Mouse (Mus musculus) Muller cell, postnatal 12 days (primary cell): Measurements from ENCODE around the gene Thap7.
"Not testable (repeated sequence)": the region's sequence is repeated elsewhere in the genome, so short reads cannot be mapped to it uniquely, and the experiment has no call there.

Source experiments
- DNase-seq: peaks from one replicate; pipeline ENCODE4 v3.0.0-alpha.2; 2015; ENCODE audit errors: inconsistent ontology term

Gene Thap7

GRCm38 (mm10) chr16:17530640-17531288 is at the start of gene Thap7:
Gene Thap7 (minus strand): TSS chr16:17531136.
- DNase-seq = peak; percentile 98

GRCm38 (mm10) chr16:17576825-17577215 is 45.9 kb upstream of the Thap7 start:
- no peak for DNase-seq

GRCm38 (mm10) chr16:17575870-17576824 is 45.2 kb upstream of the Thap7 start:
- DNase-seq = peak; percentile 44

GRCm38 (mm10) chr16:17566186-17566585 is 35.2 kb upstream of the Thap7 start:
- no peak for DNase-seq

- no peak for DNase-seq
Measured at GRCm38 (mm10) chr16:17564771-17565170, 33.8 kb upstream of the Thap7 start.

- no peak for DNase-seq
Measured at GRCm38 (mm10) chr16:17564221-17564620, 33.3 kb upstream of the Thap7 start.

- DNase-seq = no peak
Measured at GRCm38 (mm10) chr16:17563580-17563979, 32.6 kb upstream of the Thap7 start.

- DNase-seq = peak; percentile 75
Measured at GRCm38 (mm10) chr16:17561751-17562208, 30.8 kb upstream of the Thap7 start, which contains the start of gene P2rx6. Gene P2rx6 (plus strand): TSS chr16:17561885.

GRCm38 (mm10) chr16:17561128-17561750 is 30.3 kb upstream of the Thap7 start, which contains the start of gene Lrrc74b:
Gene Lrrc74b (minus strand): TSS chr16:17561247.
- peak; percentile 91 for DNase-seq

GRCm38 (mm10) chr16:17559396-17560027 is 28.6 kb upstream of the Thap7 start:
- no peak for DNase-seq

- no peak for DNase-seq
Measured at GRCm38 (mm10) chr16:17558811-17559210, 27.9 kb upstream of the Thap7 start.

- DNase-seq = peak; percentile 69
Measured at GRCm38 (mm10) chr16:17557947-17558480, 27.1 kb upstream of the Thap7 start.

GRCm38 (mm10) chr16:17556907-17557306 is 26.0 kb upstream of the Thap7 start:
- DNase-seq = no peak

- DNase-seq = no peak
Measured at GRCm38 (mm10) chr16:17556180-17556579, 25.2 kb upstream of the Thap7 start.

GRCm38 (mm10) chr16:17554702-17555101 is 23.8 kb upstream of the Thap7 start:
- DNase-seq = not testable (repeated sequence)

- DNase-seq = no peak
Measured at GRCm38 (mm10) chr16:17553910-17554685, 23.2 kb upstream of the Thap7 start.

GRCm38 (mm10) chr16:17552837-17553236 is 21.9 kb upstream of the Thap7 start:
- no peak for DNase-seq

GRCm38 (mm10) chr16:17542632-17543031 is 11.7 kb upstream of the Thap7 start:
- DNase-seq = no peak

- no peak for DNase-seq
Measured at GRCm38 (mm10) chr16:17536584-17536983, 5.6 kb upstream of the Thap7 start.

- no peak for DNase-seq
Measured at GRCm38 (mm10) chr16:17532676-17533329, 1.9 kb upstream of the Thap7 start.
